Mouse (Mus musculus): ENCODE measurements around the gene Gipc1.

The Gipc1 gene

DNA sequence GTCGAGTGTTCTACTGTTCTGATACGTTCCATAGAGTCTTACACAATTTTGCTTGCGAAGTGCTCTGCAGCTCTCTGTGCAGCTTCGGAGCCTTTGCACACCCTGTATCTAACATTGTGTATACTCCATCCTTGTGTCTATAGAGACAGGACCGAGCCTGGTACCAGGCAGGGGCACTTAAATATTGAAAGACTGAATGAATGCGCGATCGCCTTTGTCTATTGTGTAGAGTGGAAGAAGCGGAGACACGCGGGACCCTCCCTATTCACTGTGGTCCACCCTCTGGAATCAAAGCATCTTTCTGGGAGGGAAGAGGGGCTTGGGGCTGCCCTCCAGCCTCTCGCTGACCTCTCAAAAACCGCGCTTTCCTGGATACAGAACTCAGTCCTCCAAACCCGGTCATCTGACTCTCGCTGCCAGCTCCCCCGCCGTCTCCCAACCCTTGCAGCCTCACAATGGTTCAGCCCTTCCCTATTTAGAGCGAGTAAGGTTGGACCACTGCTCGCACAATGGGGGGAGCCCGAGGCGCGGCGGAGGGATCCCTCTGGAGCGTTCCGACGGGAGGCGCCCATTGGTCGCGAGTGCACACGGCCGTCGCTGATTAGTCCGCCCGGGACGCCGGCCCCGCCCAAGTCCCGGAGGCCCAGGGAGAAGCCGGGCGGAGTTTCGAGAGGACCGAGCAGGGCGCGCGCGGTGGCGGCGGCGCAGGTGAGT is at the start of gene Gipc1:
TSS of gene Gipc1 (plus strand) at position 648 of the 714 bp plus-strand sequence.
- peak; percentile 96 for DNase-seq

DNA sequence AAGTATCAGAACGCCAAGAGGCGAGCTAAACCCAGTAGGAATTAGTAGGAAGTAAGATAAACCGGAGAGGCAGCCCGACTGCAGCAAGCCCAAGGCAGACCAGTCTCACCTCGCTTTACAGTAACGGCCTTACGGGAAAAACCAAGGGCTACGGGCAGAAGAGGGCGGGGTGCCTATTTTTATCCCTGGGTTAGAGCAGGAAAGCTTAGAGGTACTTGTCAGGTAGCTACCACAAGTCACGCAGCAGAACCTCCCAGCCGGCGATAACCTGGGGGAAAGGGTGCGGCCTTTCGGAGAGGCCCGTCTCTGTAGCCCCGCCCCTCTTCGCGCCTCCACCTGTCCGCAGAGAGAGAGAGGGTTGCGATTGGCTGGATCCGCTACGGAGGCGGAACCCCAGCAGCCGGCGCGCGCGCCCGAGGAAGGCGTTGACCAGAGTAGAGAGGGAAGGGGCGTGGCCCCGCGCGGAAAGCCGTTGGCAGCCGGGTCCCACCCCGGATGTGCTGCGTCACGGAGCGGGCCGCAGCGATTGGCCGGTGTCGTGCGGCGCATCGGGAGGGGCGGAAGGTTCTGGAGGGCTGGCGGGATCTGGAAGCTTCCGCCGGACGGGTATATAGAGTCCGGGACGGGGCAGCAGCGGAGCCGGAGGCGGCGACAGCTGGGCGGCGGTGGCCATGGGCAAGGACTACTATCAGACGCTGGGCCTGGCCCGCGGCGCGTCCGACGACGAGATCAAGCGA is 44.6 kb upstream of the Gipc1 start, which contains the start of the genes Tecr and Dnajb1:
TSS of gene Tecr (minus strand) at position 311 of the 737 bp plus-strand sequence.
TSS of gene Dnajb1 (plus strand) at position 533 of the 737 bp plus-strand sequence.
- peak; percentile 99 for DNase-seq

DNA sequence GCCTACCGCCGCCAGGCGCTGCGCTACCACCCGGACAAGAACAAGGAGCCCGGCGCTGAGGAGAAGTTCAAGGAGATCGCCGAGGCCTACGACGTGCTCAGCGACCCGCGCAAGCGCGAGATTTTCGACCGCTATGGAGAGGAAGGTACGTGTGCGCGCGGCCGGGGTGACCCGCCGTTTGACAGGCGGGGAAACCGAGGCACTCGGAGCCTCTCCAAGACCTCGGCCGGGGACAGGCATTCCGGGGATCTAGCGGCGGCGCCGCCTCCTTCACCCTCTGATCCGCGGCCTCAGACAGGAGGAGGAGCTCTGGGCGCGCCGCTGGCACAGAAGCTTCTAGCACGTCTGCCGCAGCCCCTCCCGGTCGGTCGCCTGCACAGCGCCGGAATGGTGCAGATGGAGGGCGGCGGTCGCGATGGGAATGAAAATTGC is 44.1 kb upstream of the Gipc1 start:
- peak; percentile 78 for DNase-seq

DNA sequence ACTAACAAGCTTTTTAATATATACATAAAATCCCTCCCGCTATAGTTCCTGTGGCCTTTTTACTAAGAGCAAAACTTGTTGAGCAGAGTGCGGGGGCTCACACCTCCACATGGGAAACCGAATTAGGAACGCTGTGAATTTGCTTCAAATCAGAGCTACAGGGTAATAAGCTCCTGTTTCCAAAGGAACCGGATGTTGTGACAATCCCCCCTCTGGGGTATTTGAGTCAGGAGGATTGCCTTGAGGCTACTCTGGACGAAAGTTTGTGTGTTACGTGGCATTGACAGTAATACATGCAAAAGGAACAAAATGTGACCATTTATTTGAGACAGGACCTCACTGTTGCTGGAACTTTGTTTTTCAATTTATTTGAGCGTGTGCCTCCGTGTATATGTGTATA is 43.4 kb upstream of the Gipc1 start:
- DNase-seq: no peak

GRCm38 (mm10) chr8:83609547-83610180 is 42.8 kb upstream of the Gipc1 start:
- no peak for DNase-seq

DNA sequence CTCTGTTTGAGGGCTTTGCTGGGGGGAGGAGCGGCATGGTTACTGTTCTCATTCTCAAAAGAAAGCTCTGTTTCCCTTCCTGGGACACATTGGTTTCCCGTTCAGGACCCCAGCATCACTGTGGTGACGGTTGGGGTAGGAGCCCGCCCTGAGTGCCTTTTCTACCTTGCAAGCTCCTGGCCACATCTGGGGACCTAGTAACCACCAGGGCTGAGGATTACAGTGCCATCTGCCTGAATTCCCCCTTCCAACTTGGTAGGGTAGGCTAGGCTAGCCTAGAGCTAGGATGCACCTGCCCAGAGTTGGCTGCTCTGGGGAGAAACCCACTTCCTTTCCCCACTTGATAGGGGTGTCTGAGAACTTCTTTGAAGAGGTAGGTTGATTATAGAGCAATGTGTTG is 40.6 kb upstream of the Gipc1 start:
- DNase-seq: no peak

DNA sequence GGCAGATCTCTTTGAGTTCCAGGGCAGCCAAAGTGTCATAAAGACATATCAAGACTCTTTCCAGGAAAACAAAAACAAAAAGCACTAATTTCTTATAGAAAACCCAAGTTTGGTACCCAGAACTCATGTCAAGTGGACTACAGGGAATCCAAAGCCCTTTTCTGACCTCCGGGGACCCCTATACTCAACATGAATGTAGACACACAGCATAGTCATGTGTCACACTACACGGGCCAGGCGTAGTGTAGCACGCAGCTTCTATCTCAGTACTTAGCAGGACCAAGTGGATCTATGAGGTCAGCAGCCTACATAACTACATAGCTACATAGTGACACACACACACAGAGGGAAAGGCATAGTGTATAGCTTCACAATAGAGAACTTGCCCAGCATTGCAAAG is 38.8 kb upstream of the Gipc1 start:
- no peak for DNase-seq

DNA sequence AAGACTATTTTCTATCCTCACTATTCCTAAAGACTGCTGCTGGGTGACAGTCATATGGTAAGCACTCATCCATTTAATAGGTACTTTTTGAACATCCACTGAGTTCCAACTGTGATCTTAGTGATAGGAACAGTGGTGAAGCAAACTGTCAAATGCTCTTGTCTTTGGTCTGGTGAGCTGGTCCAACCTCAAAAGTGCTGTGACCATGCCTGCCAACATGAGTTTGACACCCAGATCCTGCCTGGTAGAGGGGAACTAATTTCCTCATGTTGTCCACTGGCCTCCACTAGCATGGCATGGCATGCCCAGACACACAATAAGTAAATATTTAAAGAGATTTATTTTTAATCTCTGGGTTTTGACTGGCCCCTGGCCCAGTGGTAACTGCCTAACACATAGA is 35.9 kb upstream of the Gipc1 start:
- no peak for DNase-seq

GRCm38 (mm10) chr8:83617111-83617510 is 35.4 kb upstream of the Gipc1 start:
- DNase-seq: no peak

GRCm38 (mm10) chr8:83618566-83618965 is 33.9 kb upstream of the Gipc1 start:
- no peak for DNase-seq

DNA sequence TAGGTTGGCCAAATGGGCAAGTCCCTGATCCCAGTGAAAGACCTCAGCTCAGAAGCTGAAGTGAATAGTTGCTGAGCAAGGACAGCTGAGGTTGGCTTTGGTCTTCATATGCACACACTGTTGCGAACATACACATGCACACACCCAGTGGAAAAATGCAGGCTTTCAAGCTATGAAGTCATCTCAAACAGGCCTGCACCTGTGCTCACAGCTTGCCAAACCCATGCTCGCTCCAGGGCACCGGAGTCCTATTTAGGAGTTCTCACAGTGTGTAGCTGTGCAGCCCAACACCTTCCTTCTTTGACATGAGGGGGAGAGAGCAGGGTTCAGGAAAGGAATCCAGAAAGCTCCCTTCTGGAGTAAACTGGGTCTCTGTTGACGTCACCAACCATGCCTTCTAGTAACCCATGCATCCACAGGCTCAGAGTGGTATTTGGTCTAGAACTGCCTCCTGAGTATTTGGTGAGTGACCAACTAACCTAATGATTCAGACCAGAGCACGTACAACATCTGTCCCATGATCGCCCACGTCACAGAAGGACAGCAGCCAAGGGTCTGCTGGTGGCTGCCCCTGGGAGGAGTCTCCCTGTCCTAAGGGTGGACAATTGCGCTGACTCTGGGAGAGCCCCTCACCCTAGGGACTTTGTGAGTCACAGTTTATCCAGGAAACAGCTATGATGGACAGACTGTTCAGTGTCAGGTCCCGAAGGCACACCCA is 32.8 kb upstream of the Gipc1 start:
- DNase-seq: no peak

DNA sequence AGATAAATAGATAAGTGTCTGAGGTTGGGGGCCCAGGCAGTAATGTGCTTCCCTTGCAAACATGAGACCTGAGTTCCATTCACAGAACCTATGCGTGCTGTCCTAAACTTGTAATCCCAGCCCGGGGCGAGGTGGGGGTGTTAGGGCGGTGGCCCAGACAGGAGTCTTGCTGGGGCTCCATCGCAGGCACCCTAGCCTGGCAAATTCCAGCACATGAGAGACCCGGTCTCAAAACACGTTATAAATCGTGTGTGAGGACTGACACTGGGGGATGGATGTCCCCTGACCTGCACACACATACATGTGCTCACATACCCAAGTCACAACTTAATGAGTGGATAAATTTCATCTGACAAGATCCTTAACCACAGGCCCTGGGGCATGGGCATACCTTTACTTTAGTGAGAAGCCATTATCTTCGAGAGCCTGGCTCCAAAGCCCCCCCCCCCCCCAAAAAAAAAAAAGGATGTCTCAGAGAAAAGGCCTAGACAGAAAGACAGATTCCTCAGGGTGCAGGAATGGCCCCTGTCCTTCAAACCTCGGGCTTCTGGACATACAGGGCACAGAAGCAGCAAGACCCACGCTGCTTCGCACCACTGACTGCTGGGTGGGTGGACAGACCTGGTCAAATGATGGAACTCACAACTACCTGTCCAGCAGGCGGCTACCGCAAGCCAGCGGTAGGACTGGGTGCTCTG is 30.6 kb upstream of the Gipc1 start:
- DNase-seq: no peak

DNA sequence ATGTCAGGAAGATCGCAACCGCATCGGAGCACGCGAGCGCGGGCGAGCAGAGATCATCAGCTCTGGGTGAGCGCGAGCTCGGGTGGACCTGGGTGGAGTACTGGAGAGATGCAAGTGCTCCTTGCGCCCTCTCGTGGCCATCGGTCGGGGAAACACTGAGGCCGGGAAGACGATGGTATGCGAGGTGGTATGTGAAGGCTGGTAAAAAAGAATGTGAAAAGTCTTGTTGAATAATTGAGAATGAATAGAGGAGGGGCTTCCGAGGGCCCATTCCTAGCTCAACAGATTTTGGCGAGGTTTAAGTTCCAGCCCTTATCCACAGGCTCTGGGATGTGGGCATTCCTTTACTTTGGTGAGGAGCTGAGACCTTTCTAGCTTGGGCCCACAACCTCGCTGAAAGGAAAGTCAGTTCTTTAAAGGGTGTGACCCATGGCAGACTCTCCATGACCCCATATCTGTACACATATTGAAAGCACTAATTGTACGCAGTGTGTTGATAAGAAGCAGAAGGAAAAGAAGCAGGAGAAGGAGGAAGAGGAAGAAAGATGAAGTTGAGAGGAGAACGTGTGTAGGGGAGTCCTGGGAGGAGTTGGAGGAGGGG is 30.0 kb upstream of the Gipc1 start:
- DNase-seq: peak; percentile 97

- DNase-seq: no peak
These were observed 28.9 kb upstream of the Gipc1 start for GRCm38 (mm10) chr8:83623549-83623948.

GRCm38 (mm10) chr8:83624739-83625138 is 27.7 kb upstream of the Gipc1 start:
- DNase-seq: no peak

DNA sequence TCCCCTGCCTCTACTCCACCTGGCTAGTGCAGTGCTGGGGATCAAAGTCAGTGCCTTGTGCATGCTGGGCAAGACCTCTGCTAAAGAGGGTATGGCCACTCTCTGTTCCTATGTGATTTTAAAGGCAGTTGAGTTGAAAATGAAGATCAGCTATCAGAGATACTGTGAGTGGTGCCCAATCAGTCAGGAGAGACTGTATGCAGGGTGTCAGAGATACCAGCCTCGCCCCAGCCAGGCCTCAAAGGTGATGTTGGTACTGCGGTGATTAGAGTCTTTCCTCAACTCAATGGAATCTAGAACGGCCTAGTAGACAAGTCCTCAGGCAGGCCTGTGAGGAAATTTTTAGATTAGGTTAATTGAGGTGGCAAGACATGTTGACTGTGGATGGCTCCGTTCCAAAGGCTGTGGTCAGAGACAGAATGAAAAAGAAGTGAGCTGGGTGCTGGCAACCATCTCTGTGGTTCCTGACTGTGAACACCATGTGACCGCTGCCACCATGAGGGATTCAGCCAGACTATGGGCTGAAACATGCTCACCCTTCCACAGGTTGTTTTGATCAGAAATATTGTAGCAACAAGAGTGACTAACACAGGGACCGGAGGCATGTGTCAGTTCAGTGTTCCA is 26.7 kb upstream of the Gipc1 start:
- DNase-seq: no peak

GRCm38 (mm10) chr8:83632083-83632707 is 20.3 kb upstream of the Gipc1 start:
- no peak for DNase-seq

- DNase-seq: no peak
These were observed 13.6 kb upstream of the Gipc1 start for GRCm38 (mm10) chr8:83638856-83639255.

GRCm38 (mm10) chr8:83639649-83640048 is 12.8 kb upstream of the Gipc1 start:
- DNase-seq: no peak

GRCm38 (mm10) chr8:83647511-83647910 is 5.0 kb upstream of the Gipc1 start:
- no peak for DNase-seq

DNA sequence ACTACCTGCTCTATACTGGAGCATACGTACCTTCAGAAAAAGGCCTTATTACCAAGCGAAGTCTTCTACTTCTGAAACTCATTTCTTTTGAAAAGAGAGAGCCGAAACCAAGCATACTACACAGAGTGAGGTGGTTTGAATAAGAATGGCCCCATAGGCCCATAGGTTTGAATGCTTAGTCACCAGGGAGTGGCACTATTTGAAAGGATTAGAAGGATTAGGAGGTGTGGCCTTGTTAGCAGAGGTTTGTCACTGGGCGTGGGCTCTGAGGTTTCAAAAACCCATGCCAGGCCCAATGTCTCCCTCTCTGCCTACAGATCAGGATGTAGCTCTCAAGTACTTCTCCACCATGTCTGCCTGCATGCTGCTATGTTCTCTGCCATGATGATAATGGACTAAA is 4.4 kb upstream of the Gipc1 start:
- no peak for DNase-seq
